Mouse (Mus musculus): ENCODE results near the gene Atp8b5.
A peak's percentile ranks its signal among the peaks of the same experiment; 100 is the strongest.

The Atp8b5 gene

GRCm38 (mm10) chr4:43266623-43267322 lies at the start of gene Atp8b5:
Atp8b5 (plus strand) TSS chr4:43267159.
- peak; percentile 73 for DNase-seq

GRCm38 (mm10) chr4:43217997-43218396 lies 49.0 kb upstream of the Atp8b5 start:
- no peak for DNase-seq

- no peak for DNase-seq
Measured at GRCm38 (mm10) chr4:43231821-43232220, 35.1 kb upstream of the Atp8b5 start.

GRCm38 (mm10) chr4:43232985-43233384 lies 34.0 kb upstream of the Atp8b5 start:
- no peak for DNase-seq

- DNase-seq = no peak
Measured at GRCm38 (mm10) chr4:43233489-43233888, 33.5 kb upstream of the Atp8b5 start.

GRCm38 (mm10) chr4:43236898-43237297 lies 30.1 kb upstream of the Atp8b5 start:
- DNase-seq = no peak

GRCm38 (mm10) chr4:43240716-43241115 lies 26.2 kb upstream of the Atp8b5 start:
- DNase-seq = no peak

GRCm38 (mm10) chr4:43244022-43244421 lies 22.9 kb upstream of the Atp8b5 start:
- no peak for DNase-seq

GRCm38 (mm10) chr4:43245776-43246175 lies 21.2 kb upstream of the Atp8b5 start:
- DNase-seq = no peak

GRCm38 (mm10) chr4:43248026-43248425 lies 18.9 kb upstream of the Atp8b5 start:
- no peak for DNase-seq

GRCm38 (mm10) chr4:43248909-43249308 lies 18.1 kb upstream of the Atp8b5 start:
- no peak for DNase-seq

- no peak for DNase-seq
Measured at GRCm38 (mm10) chr4:43251269-43251668, 15.7 kb upstream of the Atp8b5 start.

GRCm38 (mm10) chr4:43257040-43257439 lies 9.9 kb upstream of the Atp8b5 start:
- DNase-seq = no peak

- no peak for DNase-seq
Measured at GRCm38 (mm10) chr4:43258556-43258955, 8.4 kb upstream of the Atp8b5 start.

- no peak for DNase-seq
Measured at GRCm38 (mm10) chr4:43259435-43259834, 7.5 kb upstream of the Atp8b5 start.

- no peak for DNase-seq
Measured at GRCm38 (mm10) chr4:43260096-43260495, 6.9 kb upstream of the Atp8b5 start.

GRCm38 (mm10) chr4:43262821-43263220 lies 4.1 kb upstream of the Atp8b5 start:
- no peak for DNase-seq

GRCm38 (mm10) chr4:43266146-43266545 lies 813 bp upstream of the Atp8b5 start:
- DNase-seq = no peak

- DNase-seq = no peak
Measured at GRCm38 (mm10) chr4:43267323-43267658, 332 bp downstream of the Atp8b5 start.

- DNase-seq = no peak
Measured at GRCm38 (mm10) chr4:43285476-43285875, 18.5 kb downstream of the Atp8b5 start.

GRCm38 (mm10) chr4:43287305-43287704 lies 20.3 kb downstream of the Atp8b5 start:
- DNase-seq = no peak

GRCm38 (mm10) chr4:43294001-43294400 lies 27.0 kb downstream of the Atp8b5 start:
- DNase-seq = peak; percentile 4

GRCm38 (mm10) chr4:43309696-43310338 lies 42.9 kb downstream of the Atp8b5 start:
- no peak for DNase-seq

GRCm38 (mm10) chr4:43321536-43321935 lies 54.6 kb downstream of the Atp8b5 start:
- DNase-seq = no peak

GRCm38 (mm10) chr4:43322336-43322735 lies 55.4 kb downstream of the Atp8b5 start:
- DNase-seq = no peak
